Mouse (Mus musculus): ENCODE data around the gene Cd69. TPM values are rescaled to one million over a fixed set of nuclear protein-coding genes. Genes with fewer than 3 reads are reported as not detected.

Gene Cd69
- polyA plus RNA-seq, 1 experiment = not detected

DNA sequence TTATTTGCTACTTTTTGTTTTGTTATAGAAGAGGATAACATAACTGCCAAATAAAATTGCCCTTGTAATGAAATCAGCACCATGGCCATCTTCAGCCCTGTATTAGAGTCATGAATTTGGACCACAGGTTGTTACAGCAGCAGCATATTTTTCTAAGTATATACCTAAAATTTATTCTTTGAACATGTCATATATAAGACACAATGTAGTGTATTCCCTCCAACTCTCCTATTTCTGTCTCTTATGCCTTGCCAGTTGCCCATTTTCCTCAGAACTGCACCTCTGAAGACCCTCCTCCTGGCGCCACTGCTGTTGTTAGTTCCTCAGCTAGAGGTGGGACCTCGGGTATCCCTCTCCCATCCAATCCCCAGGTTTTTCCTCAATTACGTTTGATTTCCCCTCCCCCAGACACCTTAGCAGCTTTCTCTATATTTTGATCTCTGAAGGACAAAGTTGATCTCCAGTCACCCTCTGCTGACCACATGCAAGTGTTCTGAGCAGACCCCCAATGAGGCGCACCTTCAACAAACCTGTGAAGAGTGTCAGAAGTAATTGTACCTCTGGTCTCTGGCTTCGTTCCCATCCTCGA, 41.8 kb downstream of the Cd69 start:
- 86% methylated on average over 6 of the region's 6 CpGs for WGBS
- H3K27ac ChIP-seq (ENCODE audit: insufficient read depth, low read depth, low read length) = no peak overlapping the region; the same call in 1 of the 2 replicates
- no peak for TF ChIP-seq POLR2A (IDR thresholded peaks at IDR 0.05; ENCODE audit: insufficient read depth, low read depth, low read length)
- peaks cover 4% of the 10 kb centered on the region; the same call in 1 of the 2 replicates for H3K4me1 ChIP-seq (ENCODE audit: control insufficient read depth, insufficient read depth, low read length)
- no peak overlapping the region for H3K4me3 ChIP-seq (ENCODE audit: insufficient read depth, low read depth, low read length)

DNA sequence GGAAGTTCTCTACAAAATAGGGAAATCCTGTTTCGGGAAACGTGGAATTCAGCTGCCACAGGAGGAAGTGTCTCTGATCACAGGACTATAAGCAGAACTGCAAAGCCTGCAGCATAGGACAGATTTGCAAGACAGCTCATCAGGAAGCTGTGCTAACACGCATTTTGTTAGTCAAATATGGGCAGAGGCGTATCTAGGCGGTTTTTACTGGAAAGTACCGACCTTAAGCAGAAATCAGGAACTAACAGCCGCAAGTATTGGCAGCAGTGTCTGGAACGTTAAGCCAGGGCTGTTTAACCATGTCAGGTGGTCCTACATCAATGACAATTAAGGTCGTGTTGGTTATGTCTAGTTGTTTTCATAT, 42.4 kb downstream of the Cd69 start:
- no peak overlapping the region for H3K27ac ChIP-seq (ENCODE audit: insufficient read depth, low read depth, low read length)
- 61% methylated on average over 9 of the region's 9 CpGs for WGBS
- peaks cover 4% of the 10 kb centered on the region; the same call in 1 of the 2 replicates for H3K4me1 ChIP-seq (ENCODE audit: control insufficient read depth, insufficient read depth, low read length)
- no peak overlapping the region for H3K4me3 ChIP-seq (ENCODE audit: insufficient read depth, low read depth, low read length)
- TF ChIP-seq POLR2A (IDR thresholded peaks at IDR 0.05; ENCODE audit: insufficient read depth, low read depth, low read length) = no peak
- TF ChIP-seq CTCF (IDR thresholded peaks at IDR 0.05; ENCODE audit: insufficient read depth, low read depth, low read length) = no peak

DNA sequence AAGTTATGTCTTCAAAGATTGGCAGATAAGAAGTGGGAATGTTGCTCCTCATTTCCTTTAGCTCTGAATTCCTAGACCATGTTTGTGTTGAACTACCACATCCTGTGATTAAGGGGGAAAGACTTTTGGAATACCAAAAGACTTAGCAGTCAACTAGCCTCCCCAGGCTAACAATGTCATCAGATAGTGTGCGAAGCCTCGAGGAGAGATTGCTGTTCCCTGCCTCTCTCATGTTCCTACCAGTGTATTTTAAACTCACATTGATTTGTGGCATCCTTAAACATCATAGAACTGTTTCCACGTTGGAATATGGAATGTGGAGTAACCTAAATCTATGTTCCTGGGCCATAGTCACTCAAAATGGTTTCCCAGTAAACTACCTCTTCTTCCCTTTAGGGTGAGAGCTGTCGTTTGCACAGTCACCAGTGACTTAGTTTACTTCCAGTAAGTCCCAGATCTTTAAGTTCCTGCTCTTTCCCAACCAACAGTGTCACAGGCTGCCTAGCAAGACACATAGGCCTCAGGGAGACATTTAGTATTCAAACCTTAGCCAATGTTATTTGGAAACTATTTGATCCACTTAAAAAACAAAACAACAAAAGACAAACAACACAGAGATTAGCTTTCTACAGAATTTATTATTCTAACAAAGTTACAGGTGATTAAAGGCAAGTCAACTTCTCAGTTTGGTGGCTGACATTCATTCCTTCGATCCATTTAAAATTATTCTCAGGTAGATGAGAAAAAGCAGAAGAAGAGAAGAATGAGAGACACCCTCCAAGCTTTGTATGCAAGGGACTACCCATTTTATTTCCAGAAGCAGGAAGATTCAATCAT, 43.0 kb downstream of the Cd69 start:
- H3K4me3 ChIP-seq (ENCODE audit: insufficient read depth, low read depth, low read length) = no peak overlapping the region
- no peaks in the 10 kb centered on the region for H3K4me1 ChIP-seq (ENCODE audit: control insufficient read depth, insufficient read depth, low read length)
- H3K27ac ChIP-seq (ENCODE audit: insufficient read depth, low read depth, low read length) = no peak overlapping the region
- WGBS = 87% methylated on average over 5 of the region's 5 CpGs
- TF ChIP-seq POLR2A (IDR thresholded peaks at IDR 0.05; ENCODE audit: insufficient read depth, low read depth, low read length) = no peak
- TF ChIP-seq CTCF (IDR thresholded peaks at IDR 0.05; ENCODE audit: insufficient read depth, low read depth, low read length) = no peak

DNA sequence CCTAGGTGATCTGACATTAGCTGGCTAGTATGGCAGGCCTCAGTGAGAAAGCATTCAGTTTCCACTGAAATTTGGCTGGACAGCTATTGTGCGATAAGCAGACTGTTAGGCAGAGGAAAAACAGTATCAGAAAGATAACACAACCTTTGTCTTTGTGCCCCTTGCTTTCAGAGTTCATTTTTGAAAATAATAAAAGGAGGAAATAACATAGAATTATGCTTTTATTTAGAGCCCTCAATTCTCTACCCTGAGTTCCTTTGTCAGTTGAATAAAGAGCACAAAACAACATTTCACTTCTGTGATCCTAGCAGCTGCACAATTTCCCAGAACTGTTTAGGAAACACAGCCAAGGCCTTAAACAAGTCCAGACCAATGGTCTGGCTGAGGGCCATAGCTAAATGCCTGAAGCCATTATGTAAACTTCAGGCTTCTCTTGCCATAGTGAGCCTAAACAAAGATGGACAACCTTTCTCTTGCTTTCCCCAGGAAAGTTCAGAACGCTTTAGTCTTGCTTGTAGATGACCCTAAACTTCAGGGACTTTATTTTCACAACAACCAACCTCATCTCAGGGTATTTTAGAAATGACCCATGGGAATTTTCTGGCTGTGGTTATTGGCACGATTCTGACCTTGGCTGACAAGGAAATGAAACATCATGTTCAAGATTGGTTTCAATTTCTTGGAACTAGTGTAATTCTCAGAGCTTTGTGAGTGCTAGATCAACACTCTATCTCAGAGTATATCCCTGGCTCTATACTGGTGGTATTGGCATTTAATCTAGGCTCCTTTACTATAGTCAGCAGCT, 45.3 kb downstream of the Cd69 start:
- H3K27ac ChIP-seq (ENCODE audit: insufficient read depth, low read depth, low read length) = peak overlapping the region; percentile 72
- no peak overlapping the region for H3K4me3 ChIP-seq (ENCODE audit: insufficient read depth, low read depth, low read length)
- TF ChIP-seq POLR2A (IDR thresholded peaks at IDR 0.05; ENCODE audit: insufficient read depth, low read depth, low read length) (no peak), CTCF (IDR thresholded peaks at IDR 0.05; ENCODE audit: insufficient read depth, low read depth, low read length) (no peak)
- 48% methylated on average over 3 of the region's 3 CpGs for WGBS
- H3K4me1 ChIP-seq (ENCODE audit: control insufficient read depth, insufficient read depth, low read length) = no peaks in the 10 kb centered on the region

DNA sequence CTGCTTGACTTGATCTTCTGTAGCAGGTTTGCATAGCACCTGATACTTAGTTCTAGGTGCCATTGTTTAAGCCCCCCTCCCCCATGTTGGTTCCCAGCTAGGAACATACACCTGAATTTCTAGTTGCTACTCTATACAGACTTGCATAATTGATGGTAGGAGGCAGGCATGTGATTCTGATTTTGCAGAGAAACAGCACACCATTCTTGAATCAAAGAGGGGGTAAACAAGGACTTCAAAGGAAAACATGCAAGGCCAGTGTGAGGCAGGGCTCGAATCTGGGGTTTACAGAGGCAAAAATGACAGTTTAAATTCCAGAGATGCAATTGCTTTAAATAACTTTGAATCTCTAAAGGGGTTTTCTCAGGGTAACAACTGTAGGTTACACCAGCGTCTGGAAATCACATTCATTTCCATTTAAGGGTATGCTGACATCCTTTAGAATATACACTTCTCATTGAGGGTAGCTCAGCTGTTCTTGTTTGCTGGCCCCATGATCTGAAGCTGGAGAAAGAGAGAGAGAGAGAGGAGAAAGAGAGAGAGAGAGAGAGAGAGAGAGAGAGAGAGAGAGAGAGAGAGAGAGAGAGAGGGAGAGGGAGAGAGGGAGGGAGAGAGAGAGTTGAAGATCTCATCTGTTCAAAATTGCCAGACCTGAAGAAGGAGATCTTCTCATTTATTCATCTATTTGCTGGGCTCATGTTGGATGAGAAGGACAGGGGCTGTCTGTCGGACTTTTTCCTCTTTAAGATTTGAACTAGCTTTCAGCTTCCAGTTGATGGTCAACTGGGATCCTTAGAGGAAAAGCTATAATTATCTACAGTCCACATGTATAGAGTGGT, 46.1 kb downstream of the Cd69 start:
- TF ChIP-seq POLR2A (IDR thresholded peaks at IDR 0.05; ENCODE audit: insufficient read depth, low read depth, low read length) (no peak), CTCF (IDR thresholded peaks at IDR 0.05; ENCODE audit: insufficient read depth, low read depth, low read length) (no peak)
- H3K27ac ChIP-seq (ENCODE audit: insufficient read depth, low read depth, low read length) = 0 out of 2 replicates have a peak overlapping the region, but pooled peaks have one; percentile 46
- H3K4me3 ChIP-seq (ENCODE audit: insufficient read depth, low read depth, low read length) = no peak overlapping the region
- no peaks in the 10 kb centered on the region for H3K4me1 ChIP-seq (ENCODE audit: control insufficient read depth, insufficient read depth, low read length)
- 45% methylated on average over 3 of the region's 3 CpGs for WGBS

DNA sequence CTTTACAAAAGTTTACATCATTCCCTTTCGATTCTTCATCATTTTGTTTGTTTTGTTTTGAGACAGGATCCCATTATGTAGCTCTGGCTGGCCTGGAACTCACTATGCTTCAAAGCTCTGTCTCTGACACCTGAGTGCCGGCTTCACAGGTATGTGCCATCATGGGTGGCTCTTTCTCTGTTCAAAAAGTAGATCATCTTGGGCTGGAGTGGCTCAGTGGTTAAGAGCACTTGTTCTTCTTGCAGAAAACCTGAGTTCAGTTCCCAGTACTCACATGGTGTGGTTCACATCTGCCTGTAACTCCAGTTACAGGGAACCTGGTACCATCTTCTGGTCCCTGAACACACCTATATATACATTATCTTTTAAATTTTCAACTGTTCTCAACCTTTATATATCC, 50.2 kb downstream of the Cd69 start:
- Histone ChIP-seq H3K27ac (ENCODE audit: insufficient read depth, low read depth, low read length) (no peak overlapping the region), H3K4me3 (ENCODE audit: insufficient read depth, low read depth, low read length) (no peak overlapping the region), H3K4me1 (ENCODE audit: control insufficient read depth, insufficient read depth, low read length) (no peaks in the 10 kb centered on the region)
- WGBS = 60% methylated on average over 2 of the region's 2 CpGs
- TF ChIP-seq POLR2A (IDR thresholded peaks at IDR 0.05; ENCODE audit: insufficient read depth, low read depth, low read length) = no peak
- TF ChIP-seq CTCF (IDR thresholded peaks at IDR 0.05; ENCODE audit: insufficient read depth, low read depth, low read length) = no peak

DNA sequence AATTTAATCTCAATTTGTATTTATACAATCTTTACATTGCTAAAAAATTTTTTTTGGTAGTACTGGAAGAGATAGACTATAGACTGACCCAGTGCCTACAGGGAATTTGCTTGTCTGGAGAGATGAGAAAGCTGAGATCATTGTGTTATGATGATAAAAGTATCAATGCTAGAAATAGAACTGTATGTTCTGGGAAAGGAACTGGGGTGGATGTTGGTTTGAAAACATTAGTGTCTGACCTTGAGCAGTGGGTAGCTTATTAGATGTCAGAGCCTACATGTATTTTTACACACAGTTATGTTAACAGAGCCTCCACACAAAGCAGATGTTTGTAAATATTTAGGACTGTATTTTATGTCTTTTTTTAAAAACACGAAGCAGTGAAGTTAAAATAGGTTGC, 51.1 kb downstream of the Cd69 start:
- H3K4me3 ChIP-seq (ENCODE audit: insufficient read depth, low read depth, low read length) = no peak overlapping the region
- WGBS = 42% methylated on average over 1 of the region's 1 CpGs
- no peak overlapping the region for H3K27ac ChIP-seq (ENCODE audit: insufficient read depth, low read depth, low read length)
- TF ChIP-seq CTCF (IDR thresholded peaks at IDR 0.05; ENCODE audit: insufficient read depth, low read depth, low read length) = no peak
- no peaks in the 10 kb centered on the region for H3K4me1 ChIP-seq (ENCODE audit: control insufficient read depth, insufficient read depth, low read length)

DNA sequence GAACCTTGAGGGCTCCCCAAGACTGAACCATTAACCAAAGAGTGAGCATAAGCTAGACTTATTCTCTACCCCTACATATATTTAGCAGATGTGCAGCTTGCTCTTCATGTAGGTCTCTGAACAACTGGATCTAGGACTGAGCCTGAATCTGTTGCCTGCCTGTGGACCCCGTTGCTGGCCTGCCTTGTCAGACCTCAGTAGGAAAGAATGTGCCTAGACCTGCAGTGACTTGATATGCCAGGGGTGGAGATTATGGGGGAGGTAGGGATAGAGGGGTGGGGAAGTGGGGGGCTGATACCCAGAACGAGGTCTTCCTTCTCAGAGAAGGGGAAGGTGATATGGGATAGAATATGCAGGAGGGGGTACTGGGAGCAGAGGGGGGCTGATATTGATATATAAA, 51.6 kb downstream of the Cd69 start:
- H3K4me1 ChIP-seq (ENCODE audit: control insufficient read depth, insufficient read depth, low read length) = no peaks in the 10 kb centered on the region
- TF ChIP-seq CTCF (IDR thresholded peaks at IDR 0.05; ENCODE audit: insufficient read depth, low read depth, low read length) (no peak), POLR2A (IDR thresholded peaks at IDR 0.05; ENCODE audit: insufficient read depth, low read depth, low read length) (no peak)
- no peak overlapping the region for H3K4me3 ChIP-seq (ENCODE audit: insufficient read depth, low read depth, low read length)
- WGBS = 85% methylated on average over 2 of the region's 2 CpGs
- H3K27ac ChIP-seq (ENCODE audit: insufficient read depth, low read depth, low read length) = no peak overlapping the region

All from olfactory bulb, adult 2 months (tissue).